Mouse (Mus musculus) left cerebral cortex, adult 9 months (tissue): ENCODE results near the gene Kctd14.
A peak's percentile ranks its signal among the peaks of the same experiment; 100 is the strongest.
"Not testable (repeated sequence)": the region's sequence is repeated elsewhere in the genome, so short reads cannot be mapped to it uniquely, and the experiment has no call there.

Source experiments
- DNase-seq, 2 experiments: peaks; one replicate each; pipeline ENCODE4 v3.0.0; 2022; ENCODE audit warnings: low spot score in 2 of 2

Kctd14 gene

GRCm38 (mm10) chr7:97451023-97451422, at the start of gene Kctd14:
Gene Kctd14, plus strand, starts transcription at chr7:97451323.
- not testable (repeated sequence) for DNase-seq

GRCm38 (mm10) chr7:97407145-97407544, 44.0 kb upstream of the Kctd14 start:
- no peak for DNase-seq

GRCm38 (mm10) chr7:97411106-97411505, 40.0 kb upstream of the Kctd14 start:
- no peak for DNase-seq

- DNase-seq: no peak
Observed at GRCm38 (mm10) chr7:97411575-97411974, 39.5 kb upstream of the Kctd14 start.

GRCm38 (mm10) chr7:97413981-97414380, 37.1 kb upstream of the Kctd14 start:
- DNase-seq: no peak

- DNase-seq: no peak
Observed at GRCm38 (mm10) chr7:97414426-97414825, 36.7 kb upstream of the Kctd14 start.

GRCm38 (mm10) chr7:97414915-97415687, 36.0 kb upstream of the Kctd14 start:
- DNase-seq: no peak

GRCm38 (mm10) chr7:97416473-97416872, 34.6 kb upstream of the Kctd14 start:
- DNase-seq: no peak

- DNase-seq: peak; percentile 62 to 77
Observed at GRCm38 (mm10) chr7:97416906-97417777, 34.0 kb upstream of the Kctd14 start, which contains the start of gene Thrsp. Gene Thrsp, minus strand, starts transcription at chr7:97417730.

GRCm38 (mm10) chr7:97418717-97419116, 32.4 kb upstream of the Kctd14 start:
- DNase-seq: no peak

- no peak for DNase-seq
Observed at GRCm38 (mm10) chr7:97419163-97419562, 32.0 kb upstream of the Kctd14 start.

- no peak for DNase-seq
Observed at GRCm38 (mm10) chr7:97420406-97420805, 30.7 kb upstream of the Kctd14 start.

GRCm38 (mm10) chr7:97420958-97421651, 30.0 kb upstream of the Kctd14 start:
- peak in 1 of 2 experiments; percentile 31 for DNase-seq

GRCm38 (mm10) chr7:97423754-97424153, 27.4 kb upstream of the Kctd14 start:
- DNase-seq: no peak

GRCm38 (mm10) chr7:97424621-97425245, 26.4 kb upstream of the Kctd14 start:
- peak in 1 of 2 experiments; percentile 92 for DNase-seq

GRCm38 (mm10) chr7:97426566-97426965, 24.6 kb upstream of the Kctd14 start:
- DNase-seq: peak in 1 of 2 experiments; percentile 42

GRCm38 (mm10) chr7:97427296-97427695, 23.8 kb upstream of the Kctd14 start:
- no peak for DNase-seq

- DNase-seq: no peak
Observed at GRCm38 (mm10) chr7:97427778-97428420, 23.2 kb upstream of the Kctd14 start.

GRCm38 (mm10) chr7:97429705-97430104, 21.4 kb upstream of the Kctd14 start:
- no peak for DNase-seq

GRCm38 (mm10) chr7:97433517-97433916, 17.6 kb upstream of the Kctd14 start:
- not testable (repeated sequence) for DNase-seq

- DNase-seq: no peak
Observed at GRCm38 (mm10) chr7:97434517-97434916, 16.6 kb upstream of the Kctd14 start.
